Mouse (Mus musculus) thymus, postnatal 25 days (tissue): ENCODE results near the gene Itga7.

Experiments
- DNase-seq: peaks from one replicate; pipeline ENCODE4 v3.0.0; 2022

Gene Itga7

GRCm38 (mm10) chr10:128933574-128933973 lies at the start of gene Itga7:
Gene Itga7 (plus strand): TSS chr10:128933818.
- no peak for DNase-seq

GRCm38 (mm10) chr10:128888941-128889827 lies 44.4 kb upstream of the Itga7 start:
- no peak for DNase-seq

- no peak for DNase-seq
Measured at GRCm38 (mm10) chr10:128889846-128890245, 43.8 kb upstream of the Itga7 start.

- DNase-seq, result peak; percentile 47
Measured at GRCm38 (mm10) chr10:128890383-128891295, 43.0 kb upstream of the Itga7 start.

- DNase-seq, result peak; percentile 75
Measured at GRCm38 (mm10) chr10:128891296-128892094, 42.1 kb upstream of the Itga7 start, which contains the start of gene Gdf11. Gene Gdf11 (minus strand): TSS chr10:128891718.

GRCm38 (mm10) chr10:128892246-128892645 lies 41.4 kb upstream of the Itga7 start:
- DNase-seq, result peak; percentile 39

GRCm38 (mm10) chr10:128895437-128895836 lies 38.2 kb upstream of the Itga7 start:
- DNase-seq, result peak; percentile 75

- no peak for DNase-seq
Measured at GRCm38 (mm10) chr10:128895952-128896693, 37.5 kb upstream of the Itga7 start.

GRCm38 (mm10) chr10:128896807-128897206 lies 36.8 kb upstream of the Itga7 start:
- no peak for DNase-seq

- no peak for DNase-seq
Measured at GRCm38 (mm10) chr10:128897501-128897900, 36.1 kb upstream of the Itga7 start.

GRCm38 (mm10) chr10:128899759-128900490 lies 33.7 kb upstream of the Itga7 start:
- DNase-seq, result no peak

- DNase-seq, result no peak
Measured at GRCm38 (mm10) chr10:128900698-128901097, 32.9 kb upstream of the Itga7 start, which contains the start of gene Cd63. Gene Cd63 (plus strand): TSS chr10:128900989.

- DNase-seq, result no peak
Measured at GRCm38 (mm10) chr10:128901409-128901808, 32.2 kb upstream of the Itga7 start.

- DNase-seq, result no peak
Measured at GRCm38 (mm10) chr10:128902409-128902988, 31.1 kb upstream of the Itga7 start.

- DNase-seq, result no peak
Measured at GRCm38 (mm10) chr10:128904812-128905211, 28.8 kb upstream of the Itga7 start.

GRCm38 (mm10) chr10:128908778-128909448 lies 24.7 kb upstream of the Itga7 start:
- DNase-seq, result no peak

GRCm38 (mm10) chr10:128909567-128910028 lies 24.0 kb upstream of the Itga7 start:
- no peak for DNase-seq

- DNase-seq, result no peak
Measured at GRCm38 (mm10) chr10:128910066-128910841, 23.4 kb upstream of the Itga7 start.

GRCm38 (mm10) chr10:128911430-128911829 lies 22.2 kb upstream of the Itga7 start:
- DNase-seq, result no peak
